Comparison of ENCODE assay signal across 8 mouse cellular contexts in the genomic region with DNA sequence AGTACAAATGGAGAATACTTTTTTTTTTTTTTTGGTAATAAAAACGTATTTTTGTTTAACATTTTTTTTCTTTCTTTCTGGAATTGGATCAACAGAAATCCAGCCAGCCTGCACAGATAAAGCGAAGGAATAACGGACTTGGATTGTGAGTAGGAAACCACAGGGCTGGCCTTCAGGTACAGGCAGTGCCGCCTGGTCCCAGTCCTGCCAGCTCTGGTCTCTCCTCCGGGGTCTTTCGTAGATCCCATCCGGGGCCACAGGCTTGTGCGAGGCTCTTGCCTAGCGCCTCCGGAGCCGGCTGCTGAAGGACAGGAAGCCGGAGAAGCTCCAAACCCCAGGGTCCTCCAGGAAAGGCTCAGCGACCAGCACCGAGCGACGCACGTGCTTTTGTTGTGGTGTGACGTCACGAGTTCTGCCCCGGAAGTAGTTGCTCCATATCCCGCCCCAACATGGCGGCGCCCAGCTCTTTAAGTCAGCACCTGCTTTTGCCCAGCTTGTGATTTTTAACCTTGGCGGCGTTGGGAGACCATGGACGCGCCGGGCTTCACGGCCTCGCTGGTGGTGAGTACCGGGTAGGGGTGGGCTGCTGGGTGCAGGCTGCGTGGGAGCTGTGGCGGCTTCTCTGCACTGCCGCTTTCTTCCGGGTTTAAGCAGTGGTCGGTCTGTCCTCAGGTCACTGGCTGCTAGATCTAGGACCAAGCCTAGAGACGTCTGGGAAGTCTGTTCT. TPM values are rescaled to one million over a fixed set of nuclear protein-coding genes. Genes with fewer than 3 reads are reported as not detected.
DNase-seq lines count a peak whose midpoint lies in the region; ATAC-seq lines count a peak whose summit lies in the region.

A gene (plus strand): TSS at position 435 of the 727 bp plus-strand sequence.

- H3K9ac ChIP-seq in intestine, embryonic 14.5 days (ENCODE audit: low read length), result peak within 1 kb of the TSS; percentile 59

- H3K4me1 ChIP-seq in intestine, embryonic 14.5 days (replicated peaks; ENCODE audit: control insufficient read depth, insufficient read depth, low read length), result peaks cover 5% of the 10 kb centered on the region

- H3K4me2 ChIP-seq in intestine, embryonic 14.5 days (ENCODE audit: low read length), result peak within 1 kb of the TSS; percentile 73

- under 1% methylated on average over 37 of the region's 37 CpGs for WGBS in intestine, embryonic 14.5 days

- ATAC-seq in intestine, embryonic 14.5 days (replicated peaks; ENCODE audit: low FRiP score, low TSS enrichment, low read depth), result peak; percentile 97

- no peaks in the 10 kb centered on the region for H3K36me3 ChIP-seq in intestine, embryonic 14.5 days (ENCODE audit: control insufficient read depth, insufficient read depth, low read length)

- intact Hi-C loops in left cerebral cortex, postnatal 14 days (cut with DNase I), result no loop called here

- H3K4me3 ChIP-seq in intestine, embryonic 14.5 days (ENCODE audit: low read depth, low read length), result peak within 1 kb of the TSS; percentile 91

- no peaks in the 10 kb centered on the region for H3K9me3 ChIP-seq in intestine, embryonic 14.5 days (ENCODE audit: control insufficient read depth, low read length)

- peak within 1 kb of the TSS; percentile 67; the same call in 1 of the 2 replicates for H3K27ac ChIP-seq in intestine, embryonic 14.5 days (ENCODE audit: low read depth)

- peak; percentile 90 to 97 for DNase-seq in adrenal gland, adult (ENCODE audit: inconsistent age in 2 of 2, low spot score in 1 of 2)
- DNase-seq in embryo, embryonic 10.5 days (ENCODE audit: low spot score), result peak; percentile 97
- DNase-seq in gastrocnemius, postnatal 25 days, result peak; percentile 78
- peak; percentile 96 for DNase-seq in intestine, embryonic 14.5 days (ENCODE audit: low spot score)
- peak; percentile 90 to 92 for DNase-seq in left cerebral cortex, postnatal 14 days (ENCODE audit: low spot score in 2 of 2)
- DNase-seq in mesoderm, embryonic 11.5 days (ENCODE audit: low read depth, low spot score), result peak; percentile 95
- DNase-seq in right cerebral cortex, postnatal 36 days (ENCODE audit: low spot score in 2 of 2), result peak; percentile 89
- peak; percentile 92 for DNase-seq in yolk sac, embryonic 10.5 days (ENCODE audit: low spot score)

- H3K27me3 ChIP-seq in intestine, embryonic 14.5 days (replicated peaks; ENCODE audit: control insufficient read depth, insufficient read depth, low read length), result no peaks in the 10 kb centered on the region

RNA-seq across cellular contexts. Expression of the gene that starts here (rescaled TPM):
- total RNA-seq in gastrocnemius, postnatal 25 days (2021), result 10 to 100 TPM; 13.3 to 16.1 TPM
- 7.3 and 9.5 TPM in 2 replicates for polyA plus RNA-seq in intestine, embryonic 14.5 days (2014; fragmentation: Nextera tagmentation; extraction: Ambion mirVana)
- total RNA-seq in left cerebral cortex, postnatal 14 days (2021), result 10 to 100 TPM; 13.7 to 15.8 TPM

Comparison
In these comparisons a context has a peak if more than half of its experiments do, and no peak if none do; other contexts are left out.
1. Peak in every context shown above with its lines: DNase-seq, ATAC-seq, H3K4me3 ChIP-seq and H3K27ac ChIP-seq.